Mouse (Mus musculus) heart, postnatal 25 days (tissue): ENCODE measurements around the gene Gm266. TPM values are rescaled to one million over a fixed set of nuclear protein-coding genes. Genes with fewer than 3 reads are reported as not detected.
"Not testable (repeated sequence)": the region's sequence is repeated elsewhere in the genome, so short reads cannot be mapped to it uniquely, and the experiment has no call there.

Experiments used
- DNase-seq: peaks from one replicate; pipeline ENCODE4 v3.0.0; 2022; ENCODE audit warnings: low spot score
- intact Hi-C: fragments of 180-260 bp; cut with DNase I; formaldehyde crosslinking; loops from one replicate; pipeline ENCODE4 v1.15.1; 2025
- total RNA-seq, 2 experiments: library from RNA; stranded (reverse); gene quantifications; 2 replicates each; pipeline ENCODE4 v1.2.3; 2021

Gm266 gene
- total RNA-seq: under 1 TPM; 0.36 to 0.75 TPM

DNA sequence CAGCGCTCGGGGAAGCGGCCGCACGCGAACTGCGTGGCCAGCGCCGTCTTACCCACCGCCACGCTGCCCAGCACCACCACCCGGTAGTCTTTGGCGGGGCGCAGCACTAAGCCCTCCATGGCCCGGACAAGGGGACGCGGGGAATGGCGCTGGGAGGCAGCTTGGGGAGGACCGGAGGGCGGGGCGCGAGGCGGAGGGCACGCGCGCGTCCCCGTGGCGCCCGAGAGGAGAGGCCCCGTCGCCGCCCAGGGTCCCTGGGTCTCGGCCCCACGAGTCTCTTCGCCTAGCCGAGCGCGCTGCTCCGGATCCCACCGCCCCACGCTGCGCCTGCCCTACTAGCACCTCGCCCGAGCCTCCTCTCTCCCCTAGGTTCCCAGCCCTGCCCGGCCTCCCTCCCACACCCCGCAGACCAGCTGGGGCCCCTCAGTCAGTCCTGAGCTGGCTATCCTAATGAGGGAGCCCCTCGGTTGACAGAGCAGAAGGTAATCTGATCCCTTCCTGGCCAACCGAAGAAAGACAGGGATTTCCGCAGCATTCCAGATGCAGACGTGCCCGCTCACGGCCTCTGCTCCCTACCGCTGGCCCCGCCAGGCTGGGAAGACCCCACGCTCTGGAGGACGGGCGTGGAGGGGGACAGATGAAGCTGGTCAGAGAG is at the start of gene Gm266:
Gene Gm266, minus strand, starts transcription at position 172 of the 655 bp plus-strand sequence.
- no peak for DNase-seq
- intact Hi-C loops: no loop called here

DNA sequence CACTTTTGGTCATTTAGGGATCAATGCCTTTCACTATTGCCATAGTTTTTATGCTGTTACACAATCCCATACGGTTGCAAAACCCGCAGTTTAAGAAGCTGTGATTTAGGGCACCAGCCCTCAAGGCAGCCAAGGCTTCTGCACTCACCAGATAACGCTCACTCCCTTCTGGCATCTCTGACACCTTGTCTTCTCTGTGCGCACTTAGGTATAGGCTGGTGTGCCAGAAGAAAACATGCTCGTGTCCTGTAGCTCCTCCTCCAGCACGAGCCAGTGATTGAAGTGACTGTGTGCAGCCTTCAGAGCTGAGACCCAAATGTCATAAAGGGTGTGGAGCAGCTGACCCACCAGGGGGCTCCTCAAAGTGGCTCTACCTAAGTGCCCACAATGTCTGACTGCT is 49.7 kb upstream of the Gm266 start:
- no peak for DNase-seq
- intact Hi-C loops: loop anchor here (5.0 kb wide), 1 partner anchor 37 kb away; the partner anchor contains the start of gene Mark3

- no peak for DNase-seq
- intact Hi-C loops: no loop called here
Observed at GRCm38 (mm10) chr12:111533096-111533794, 47.6 kb upstream of the Gm266 start.

GRCm38 (mm10) chr12:111529192-111529591 is 43.6 kb upstream of the Gm266 start:
- DNase-seq: no peak
- intact Hi-C loops: no loop called here

DNA sequence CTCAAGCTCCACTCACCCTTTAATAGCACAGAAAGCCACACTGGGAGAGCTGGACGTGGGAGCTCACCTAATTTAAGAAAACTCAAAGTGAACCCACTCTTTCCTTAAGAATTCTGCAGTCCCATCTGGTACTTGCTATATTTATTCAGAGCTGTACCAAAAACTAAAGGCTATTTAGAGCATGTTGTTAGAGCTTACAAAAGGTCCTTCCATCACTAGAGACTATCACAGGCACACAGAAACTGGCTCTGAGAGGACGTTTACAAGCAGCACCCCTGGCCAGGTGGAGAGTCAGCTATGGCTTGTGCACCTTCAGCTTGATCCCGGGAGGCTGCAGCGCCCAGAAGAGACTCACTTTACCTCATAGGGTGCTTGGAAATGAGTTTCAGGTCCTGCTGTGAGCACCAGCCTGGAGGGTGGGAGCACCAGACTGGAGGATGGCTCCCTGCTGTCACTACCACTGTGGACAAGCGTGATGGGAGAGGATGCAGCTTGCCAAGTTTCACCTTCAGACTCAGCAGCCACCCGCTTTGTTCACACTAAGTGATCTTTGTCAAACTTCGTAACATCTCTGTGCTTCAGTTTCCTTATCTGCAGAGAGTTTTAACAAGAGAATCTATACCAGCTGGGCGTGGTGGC is 42.1 kb upstream of the Gm266 start:
- intact Hi-C loops: no loop called here

DNA sequence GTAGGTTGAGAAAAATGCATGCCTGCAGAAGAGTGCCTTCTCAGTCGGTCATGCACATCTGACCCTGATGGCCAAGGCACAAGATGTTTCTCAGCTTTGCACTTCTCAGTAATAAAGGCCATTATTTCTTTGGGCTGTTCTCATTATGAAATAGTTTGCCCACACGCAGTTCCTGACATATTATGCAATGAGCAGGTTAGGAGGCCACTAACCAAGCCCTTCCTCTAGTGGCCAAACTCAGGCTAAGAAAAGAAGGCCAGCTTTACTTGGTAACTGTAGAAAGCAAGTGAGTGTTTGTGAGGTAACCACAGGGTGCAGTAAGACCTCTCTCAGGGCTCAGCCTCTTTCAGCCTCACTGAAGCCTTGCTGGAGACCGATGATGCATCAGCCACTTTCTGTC is 39.3 kb upstream of the Gm266 start:
- intact Hi-C loops: no loop called here
- DNase-seq: no peak

More for the DNA sequence above, 42.1 kb upstream of the Gm266 start:
- DNase-seq: no peak

DNA sequence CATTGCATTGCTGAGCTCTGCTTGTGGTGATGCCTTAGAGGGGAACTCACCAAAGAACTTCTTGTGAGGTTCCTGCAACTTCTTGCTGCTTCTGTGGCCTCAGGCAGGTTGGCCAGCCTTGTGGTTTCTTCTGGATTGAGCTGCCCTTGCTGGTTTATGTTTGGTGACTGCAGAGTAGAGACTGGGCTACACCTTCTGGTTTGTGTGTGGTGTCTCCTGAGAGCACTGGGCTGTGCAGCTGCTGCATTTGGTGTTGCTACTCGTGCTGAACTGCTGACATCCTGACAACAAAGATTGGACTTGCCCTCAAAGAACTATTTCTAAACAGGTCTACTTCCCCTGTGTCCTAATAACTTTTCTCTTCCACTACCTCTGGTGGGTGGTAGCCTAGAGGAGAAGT is 38.8 kb upstream of the Gm266 start:
- no peak for DNase-seq
- intact Hi-C loops: no loop called here

- intact Hi-C loops: no loop called here
- DNase-seq: no peak
Observed at GRCm38 (mm10) chr12:111520994-111521393, 35.4 kb upstream of the Gm266 start.

GRCm38 (mm10) chr12:111519821-111520220 is 34.2 kb upstream of the Gm266 start:
- intact Hi-C loops: no loop called here
- DNase-seq: no peak

GRCm38 (mm10) chr12:111518391-111518790 is 32.8 kb upstream of the Gm266 start:
- intact Hi-C loops: no loop called here

DNA sequence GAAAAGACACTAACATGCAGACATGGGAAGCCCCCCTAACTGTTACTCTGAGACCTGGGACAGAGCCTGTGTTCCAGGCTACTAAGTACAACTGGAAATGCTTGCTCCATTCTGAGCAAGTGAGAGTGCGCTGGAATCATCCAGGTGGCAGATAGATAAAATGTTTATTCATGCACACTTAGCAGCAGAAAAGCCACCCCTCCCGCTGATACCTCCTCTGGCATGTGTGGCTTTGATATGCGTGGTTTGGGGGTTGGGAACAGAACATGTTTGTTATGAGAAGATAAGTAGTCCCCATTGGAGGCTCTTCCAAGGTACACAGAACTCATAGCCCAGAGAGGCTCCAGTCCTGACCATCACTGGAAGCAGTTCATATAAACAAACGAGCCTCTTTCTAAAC is 32.3 kb upstream of the Gm266 start:
- DNase-seq: no peak
- intact Hi-C loops: no loop called here

More at GRCm38 (mm10) chr12:111518391-111518790, 32.8 kb upstream of the Gm266 start:
- DNase-seq: no peak

DNA sequence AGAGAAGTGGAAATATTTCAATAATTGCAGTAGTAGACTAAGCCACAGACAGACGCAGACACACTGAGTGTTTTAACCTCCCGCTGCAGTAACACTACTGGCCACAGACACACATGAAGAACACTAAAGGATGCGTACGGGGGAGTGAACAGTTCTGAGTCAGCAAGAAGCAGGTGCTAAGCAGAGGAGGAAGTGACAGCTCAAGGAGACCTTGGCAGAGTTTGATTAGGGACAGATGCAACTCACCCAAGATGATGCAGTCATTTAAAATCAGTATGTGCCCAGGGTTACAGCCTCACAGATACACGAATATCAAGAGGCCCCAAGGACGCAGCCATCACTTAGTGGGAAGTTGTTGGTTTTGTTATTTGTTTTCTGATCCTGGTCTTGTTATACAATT is 31.2 kb upstream of the Gm266 start:
- intact Hi-C loops: no loop called here
- no peak for DNase-seq

GRCm38 (mm10) chr12:111515920-111516319 is 30.3 kb upstream of the Gm266 start:
- no peak for DNase-seq
- intact Hi-C loops: no loop called here

- DNase-seq: no peak
- intact Hi-C loops: no loop called here
Observed at GRCm38 (mm10) chr12:111514874-111515649, 29.4 kb upstream of the Gm266 start.

DNA sequence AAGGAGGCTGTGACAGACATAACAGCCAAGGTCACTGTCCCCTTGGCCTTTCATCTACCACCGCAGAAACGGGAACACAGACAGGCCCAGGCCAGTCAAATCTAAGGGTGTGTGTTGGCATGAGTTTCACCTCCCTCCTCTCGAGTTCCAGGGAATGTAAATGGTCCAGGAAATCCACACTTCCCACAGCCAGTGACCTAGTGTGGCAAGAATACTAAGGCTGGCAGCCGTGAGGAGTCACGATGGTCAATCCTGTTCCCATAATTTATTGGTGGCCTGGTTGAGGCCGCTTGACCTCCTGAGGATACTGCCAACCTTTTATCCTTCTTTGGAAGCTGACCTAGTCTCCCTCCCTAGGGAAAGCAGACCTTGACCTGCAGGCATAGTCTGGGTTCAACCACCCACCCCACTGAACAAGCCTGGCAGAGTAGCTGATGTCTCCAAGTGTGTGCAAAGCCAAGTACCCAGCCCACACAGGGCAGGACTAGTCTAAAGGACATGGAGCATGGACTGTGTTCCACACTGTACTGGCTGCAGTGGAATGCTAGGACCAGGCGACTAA is 28.7 kb upstream of the Gm266 start:
- no peak for DNase-seq
- intact Hi-C loops: no loop called here

- DNase-seq: no peak
- intact Hi-C loops: no loop called here
Observed at GRCm38 (mm10) chr12:111513673-111514072, 28.1 kb upstream of the Gm266 start.

DNA sequence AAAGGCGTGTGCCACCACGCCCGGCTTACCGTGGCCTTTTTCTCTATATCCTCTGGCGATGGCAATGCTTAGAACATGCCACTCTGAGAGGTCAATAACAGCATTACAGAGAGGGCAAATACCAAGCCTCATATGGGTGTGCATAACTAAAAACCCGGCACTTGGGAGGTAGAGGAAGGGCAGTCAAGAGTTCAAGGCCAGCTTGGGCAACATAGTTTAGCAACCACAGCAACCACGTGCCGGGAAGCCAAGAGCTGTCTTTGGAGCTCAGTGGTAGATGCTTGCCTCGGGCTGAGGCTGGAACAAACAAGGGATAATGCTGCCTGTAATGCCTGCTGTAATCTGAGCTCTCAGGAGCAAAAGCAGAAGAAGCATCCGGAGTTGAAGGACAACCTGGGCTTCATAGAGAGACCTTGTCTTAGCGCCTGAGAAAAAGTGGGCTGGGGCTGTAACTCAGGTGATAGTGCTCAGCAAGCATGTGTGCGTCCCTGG is 27.0 kb upstream of the Gm266 start:
- no peak for DNase-seq
- intact Hi-C loops: no loop called here

DNA sequence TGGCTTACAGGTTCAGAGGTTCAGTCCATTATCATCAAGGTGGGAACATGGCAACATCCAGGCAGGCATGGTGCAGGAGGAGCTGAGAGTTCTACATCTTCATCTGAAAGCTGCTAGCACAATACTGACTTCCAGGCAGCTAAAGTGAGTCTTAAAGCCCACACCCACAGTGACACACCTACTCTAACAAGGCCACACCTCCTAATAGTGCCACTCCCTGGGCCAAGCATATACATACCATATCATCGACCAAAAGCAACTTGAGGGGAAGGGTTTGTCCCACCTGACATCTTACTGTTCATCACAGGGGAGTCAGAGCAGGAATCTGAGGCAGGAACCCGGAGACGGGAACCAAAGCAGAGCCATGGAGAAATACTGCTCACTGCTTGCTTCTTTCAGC is 22.8 kb upstream of the Gm266 start:
- intact Hi-C loops, DNase-seq: not testable (repeated sequence)

DNA sequence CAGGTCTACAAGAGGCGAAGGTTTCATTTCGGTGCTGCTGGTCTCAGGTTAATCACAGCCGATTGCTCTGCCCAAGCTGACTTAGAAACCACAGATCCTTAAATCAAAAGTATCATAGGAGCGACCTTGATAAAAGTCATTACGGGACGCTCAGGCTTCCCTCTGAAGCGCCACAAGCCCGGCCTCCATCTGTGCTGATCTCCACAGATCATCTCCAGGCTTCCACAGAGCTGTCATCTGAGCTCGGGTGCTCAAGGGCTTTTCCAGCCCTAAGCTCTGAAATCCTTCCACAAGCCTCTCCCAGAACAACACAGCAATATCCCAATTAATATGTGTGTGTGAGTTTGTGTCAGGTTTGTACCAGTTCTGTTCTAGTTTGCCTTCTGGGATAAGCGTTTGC is 22.3 kb upstream of the Gm266 start:
- DNase-seq: no peak
- intact Hi-C loops: no loop called here

DNA sequence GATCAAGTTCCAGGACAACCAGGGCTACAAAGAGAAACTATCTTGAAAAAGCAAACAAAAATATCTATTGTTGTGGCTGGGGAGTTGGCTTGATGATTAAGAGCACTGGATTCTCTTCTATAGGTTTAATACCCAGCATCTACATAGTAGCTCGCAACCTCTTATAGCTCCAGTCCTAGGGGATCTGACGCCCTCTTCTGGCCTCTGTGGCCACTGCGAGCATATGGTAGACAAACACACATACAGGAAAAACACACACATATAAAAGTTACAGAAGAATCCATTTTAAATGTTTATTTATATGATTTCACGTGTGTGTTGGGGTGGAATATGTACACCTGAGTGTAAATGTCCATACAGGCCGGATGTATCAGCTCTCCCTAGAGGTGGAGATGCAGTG is 21.4 kb upstream of the Gm266 start:
- intact Hi-C loops: no loop called here
- no peak for DNase-seq
